Mouse (Mus musculus): ENCODE measurements around the gene Armc12. TPM values are rescaled to one million over a fixed set of nuclear protein-coding genes. Genes with fewer than 3 reads are reported as not detected.
"Not testable (repeated sequence)": the region's sequence is repeated elsewhere in the genome, so short reads cannot be mapped to it uniquely, and the experiment has no call there.

The Armc12 gene
- polyA plus RNA-seq, 1 experiment from 2014 or later = not detected

GRCm38 (mm10) chr17:28548550-28548949, 17.9 kb downstream of the Armc12 start:
- H3K9ac ChIP-seq (replicated peaks) = no peak overlapping the region
- no peak overlapping the region for H3K4me3 ChIP-seq
- no peaks in the 10 kb centered on the region for H3K27me3 ChIP-seq
- H3K4me1 ChIP-seq = 0 out of 2 replicates have a peak, but pooled peaks cover 3% of the 10 kb centered on the region
- ATAC-seq (ENCODE audit: low FRiP score, low read depth) = no peak
- no peak overlapping the region for H3K4me2 ChIP-seq (replicated peaks)
- H3K36me3 ChIP-seq = no peaks in the 10 kb centered on the region
- H3K9me3 ChIP-seq = no peaks in the 10 kb centered on the region
- 75% methylated on average over 11 of the region's 11 CpGs for WGBS
- no peak overlapping the region for H3K27ac ChIP-seq (replicated peaks)

DNA sequence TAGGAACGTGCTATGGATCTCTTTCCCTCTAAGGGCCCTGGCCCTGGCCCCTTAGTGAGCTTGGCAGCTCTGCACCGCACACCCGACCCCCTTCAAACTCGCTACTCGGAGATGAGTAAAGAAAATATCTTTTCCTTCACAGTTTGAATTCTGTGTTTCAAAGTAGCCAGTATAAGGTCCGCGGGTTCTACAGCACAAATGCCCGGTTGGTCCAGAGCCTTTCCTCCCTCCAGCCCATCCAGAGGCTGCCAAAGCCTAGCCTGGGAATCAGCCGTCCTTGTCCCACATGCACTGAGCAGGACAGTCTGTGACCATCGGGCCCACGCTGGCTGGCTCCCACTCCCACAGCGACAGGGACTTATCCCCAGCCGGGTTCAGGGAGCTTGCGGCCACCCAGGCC, 18.5 kb downstream of the Armc12 start, which contains the start of gene Clpsl2:
TSS of gene Clpsl2 (plus strand) at position 301 of the 400 bp plus-strand sequence.
- no peak within 1 kb of the TSS for H3K4me3 ChIP-seq
- H3K36me3 ChIP-seq = no peaks in the 10 kb centered on the region
- WGBS = 83% methylated on average over 14 of the region's 14 CpGs
- ATAC-seq (ENCODE audit: low FRiP score, low read depth) = no peak
- H3K9me3 ChIP-seq = no peaks in the 10 kb centered on the region
- H3K9ac ChIP-seq (replicated peaks) = no peak within 1 kb of the TSS
- H3K4me1 ChIP-seq = 0 out of 2 replicates have a peak, but pooled peaks cover 3% of the 10 kb centered on the region
- no peak within 1 kb of the TSS for H3K4me2 ChIP-seq (replicated peaks)
- H3K27ac ChIP-seq (replicated peaks) = no peak within 1 kb of the TSS
- H3K27me3 ChIP-seq = no peaks in the 10 kb centered on the region

GRCm38 (mm10) chr17:28553040-28553793, 22.6 kb downstream of the Armc12 start:
- H3K4me3 ChIP-seq = no peak overlapping the region
- ATAC-seq (ENCODE audit: low FRiP score, low read depth) = no peak
- H3K36me3 ChIP-seq = no peaks in the 10 kb centered on the region
- H3K27me3 ChIP-seq = no peaks in the 10 kb centered on the region
- peaks cover 15% of the 10 kb centered on the region for H3K4me1 ChIP-seq
- H3K27ac ChIP-seq (replicated peaks) = no peak overlapping the region
- no peak overlapping the region for H3K4me2 ChIP-seq (replicated peaks)
- 5% methylated on average over 14 of the region's 14 CpGs for WGBS
- no peak overlapping the region for H3K9ac ChIP-seq (replicated peaks)
- H3K9me3 ChIP-seq = no peaks in the 10 kb centered on the region

DNA sequence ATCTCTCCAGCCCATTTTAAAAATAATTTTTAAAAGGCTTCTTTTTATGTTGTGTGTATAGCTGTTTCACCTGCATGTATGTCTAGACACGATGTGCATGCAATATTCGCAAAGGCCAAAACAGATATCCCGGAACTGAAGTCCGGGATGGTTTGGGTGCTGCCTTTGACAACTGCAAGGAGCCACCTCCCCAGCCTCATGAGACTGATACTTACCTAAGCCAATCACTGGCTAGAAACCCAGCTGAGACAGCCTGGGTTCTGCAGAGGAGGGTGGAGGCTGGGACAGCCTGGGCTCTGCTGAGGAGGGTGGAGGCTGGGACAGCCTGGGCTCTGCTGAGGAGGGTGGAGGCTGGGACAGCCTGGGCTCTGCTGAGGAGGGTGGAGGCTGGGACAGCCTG, 23.4 kb downstream of the Armc12 start:
- H3K4me2 ChIP-seq (replicated peaks); H3K9me3 ChIP-seq; H3K4me3 ChIP-seq; H3K27ac ChIP-seq (replicated peaks); H3K36me3 ChIP-seq; H3K9ac ChIP-seq (replicated peaks); H3K27me3 ChIP-seq; ATAC-seq (ENCODE audit: low FRiP score, low read depth): not testable (repeated sequence)
- peaks cover 15% of the 10 kb centered on the region for H3K4me1 ChIP-seq
- 95% methylated on average over 4 of the region's 4 CpGs for WGBS

DNA sequence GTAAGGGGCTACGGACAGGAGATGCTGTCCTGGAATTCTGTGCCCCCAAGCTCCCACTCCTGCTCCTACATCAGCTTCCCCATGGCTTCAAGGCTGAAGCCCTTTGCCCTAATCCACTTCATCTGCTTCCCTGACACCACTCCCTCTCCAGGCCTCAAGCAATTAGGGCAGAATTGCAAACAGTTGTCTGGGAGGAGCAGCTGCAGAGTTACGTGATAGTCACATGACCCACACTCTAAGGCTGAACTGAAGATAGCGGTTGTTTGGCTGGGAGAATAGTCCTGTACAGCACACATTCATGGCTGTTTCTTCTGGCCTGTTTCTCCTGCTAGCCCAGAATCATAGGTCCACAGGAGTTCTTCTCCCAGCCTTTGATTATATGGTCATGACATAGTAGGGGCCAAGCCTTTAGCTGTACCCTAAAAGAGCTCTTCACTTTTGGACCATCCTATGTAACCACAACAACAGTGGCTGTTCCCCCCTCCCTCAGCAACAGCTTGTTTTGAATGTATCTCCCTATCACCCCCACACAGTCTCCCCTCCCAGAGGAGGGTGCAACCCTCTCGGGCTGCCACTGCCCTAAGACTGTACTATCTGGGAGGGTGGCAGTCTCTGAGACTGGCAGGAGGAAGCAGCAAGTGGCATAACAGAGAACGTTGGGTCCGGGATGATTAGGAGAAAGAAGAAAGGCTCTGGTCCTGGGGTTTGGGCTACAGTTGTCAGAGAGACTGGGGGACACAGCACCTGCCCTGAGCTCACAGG, 26.2 kb downstream of the Armc12 start:
- no peak overlapping the region for H3K27ac ChIP-seq (replicated peaks)
- 56% methylated on average over 6 of the region's 6 CpGs for WGBS

GRCm38 (mm10) chr17:28557772-28558171, 27.2 kb downstream of the Armc12 start:
- H3K4me1 ChIP-seq = peaks cover 15% of the 10 kb centered on the region
- H3K27me3 ChIP-seq = no peaks in the 10 kb centered on the region
- H3K4me2 ChIP-seq (replicated peaks) = no peak overlapping the region
- no peaks in the 10 kb centered on the region for H3K36me3 ChIP-seq
- H3K9me3 ChIP-seq = no peaks in the 10 kb centered on the region
- 80% methylated on average over 6 of the region's 6 CpGs for WGBS
- H3K9ac ChIP-seq (replicated peaks) = no peak overlapping the region
- H3K27ac ChIP-seq (replicated peaks) = no peak overlapping the region
- no peak overlapping the region for H3K4me3 ChIP-seq
- no peak for ATAC-seq (ENCODE audit: low FRiP score, low read depth)

More for the DNA sequence above, 26.2 kb downstream of the Armc12 start:
- no peak overlapping the region for H3K9ac ChIP-seq (replicated peaks)
- H3K27me3 ChIP-seq = no peaks in the 10 kb centered on the region
- ATAC-seq (ENCODE audit: low FRiP score, low read depth) = no peak
- peaks cover 15% of the 10 kb centered on the region for H3K4me1 ChIP-seq
- no peak overlapping the region for H3K4me2 ChIP-seq (replicated peaks)
- H3K36me3 ChIP-seq = no peaks in the 10 kb centered on the region
- H3K9me3 ChIP-seq = no peaks in the 10 kb centered on the region
- H3K4me3 ChIP-seq = no peak overlapping the region

GRCm38 (mm10) chr17:28560598-28560997, 30.0 kb downstream of the Armc12 start, which contains the start of gene Clps:
TSS of gene Clps (minus strand) at chr17:28560766.
- H3K9me3 ChIP-seq = no peaks in the 10 kb centered on the region
- no peak within 1 kb of the TSS for H3K27ac ChIP-seq (replicated peaks)
- no peak within 1 kb of the TSS for H3K4me2 ChIP-seq (replicated peaks)
- no peaks in the 10 kb centered on the region for H3K36me3 ChIP-seq
- WGBS = 86% methylated on average over 4 of the region's 4 CpGs
- H3K9ac ChIP-seq (replicated peaks) = no peak within 1 kb of the TSS
- no peak within 1 kb of the TSS for H3K4me3 ChIP-seq
- H3K27me3 ChIP-seq = no peaks in the 10 kb centered on the region
- H3K4me1 ChIP-seq = peaks cover 12% of the 10 kb centered on the region
- ATAC-seq (ENCODE audit: low FRiP score, low read depth) = no peak

- no peaks in the 10 kb centered on the region for H3K27me3 ChIP-seq
- 58% methylated on average over 7 of the region's 7 CpGs for WGBS
- no peak for ATAC-seq (ENCODE audit: low FRiP score, low read depth)
- H3K4me1 ChIP-seq = peaks cover 3% of the 10 kb centered on the region; the same call in 1 of the 2 replicates
- no peak overlapping the region for H3K4me2 ChIP-seq (replicated peaks)
- H3K36me3 ChIP-seq = no peaks in the 10 kb centered on the region
- no peak overlapping the region for H3K4me3 ChIP-seq
- no peaks in the 10 kb centered on the region for H3K9me3 ChIP-seq
- H3K9ac ChIP-seq (replicated peaks) = no peak overlapping the region
- no peak overlapping the region for H3K27ac ChIP-seq (replicated peaks)
These were observed 31.0 kb downstream of the Armc12 start for GRCm38 (mm10) chr17:28561613-28562012.

DNA sequence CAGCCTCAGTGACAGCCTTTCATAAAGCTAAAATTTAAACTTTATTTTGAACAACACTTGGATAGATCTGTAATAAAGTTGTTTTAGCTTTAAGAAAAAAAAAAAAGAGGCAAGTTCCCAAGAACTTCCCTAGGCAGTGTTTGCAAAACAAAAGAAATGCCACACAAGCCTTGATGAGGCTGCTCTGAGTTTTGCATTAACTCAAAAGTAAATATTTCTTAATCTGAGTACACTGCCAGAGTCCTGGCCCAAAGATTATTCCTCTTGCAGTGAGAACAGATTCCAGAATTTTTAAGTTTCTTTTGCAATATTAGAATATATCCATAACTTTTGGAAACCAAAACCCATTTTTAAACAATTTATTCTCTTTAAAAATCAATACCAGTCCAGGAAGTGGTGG, 34.6 kb downstream of the Armc12 start:
- no peaks in the 10 kb centered on the region for H3K9me3 ChIP-seq
- no peak overlapping the region for H3K9ac ChIP-seq (replicated peaks)
- no peaks in the 10 kb centered on the region for H3K4me1 ChIP-seq
- no peaks in the 10 kb centered on the region for H3K36me3 ChIP-seq
- no peak overlapping the region for H3K4me2 ChIP-seq (replicated peaks)
- no peak overlapping the region for H3K27ac ChIP-seq (replicated peaks)
- no peaks in the 10 kb centered on the region for H3K27me3 ChIP-seq
- ATAC-seq (ENCODE audit: low FRiP score, low read depth) = no peak
- H3K4me3 ChIP-seq = no peak overlapping the region

DNA sequence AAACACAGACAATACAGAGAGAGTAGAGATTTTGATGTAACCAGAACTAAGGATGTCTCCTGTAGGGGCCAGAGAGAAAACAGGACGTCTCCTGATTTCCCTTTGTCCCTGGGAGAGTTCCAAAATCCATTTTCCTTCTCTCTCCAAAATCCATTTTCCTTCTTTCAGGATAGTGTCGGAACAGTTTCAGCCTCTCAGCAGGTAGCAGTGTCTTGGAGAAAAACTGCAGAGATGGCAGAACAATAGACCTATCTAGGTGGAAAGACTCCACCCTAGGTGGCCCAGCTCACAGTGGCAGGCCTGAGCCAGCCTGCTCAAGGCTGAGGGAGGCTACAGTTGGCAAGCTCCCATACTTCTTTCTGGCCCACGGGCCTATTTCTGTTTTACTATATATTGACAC, 36.9 kb downstream of the Armc12 start:
- WGBS = 15% methylated on average over 3 of the region's 3 CpGs

DNA sequence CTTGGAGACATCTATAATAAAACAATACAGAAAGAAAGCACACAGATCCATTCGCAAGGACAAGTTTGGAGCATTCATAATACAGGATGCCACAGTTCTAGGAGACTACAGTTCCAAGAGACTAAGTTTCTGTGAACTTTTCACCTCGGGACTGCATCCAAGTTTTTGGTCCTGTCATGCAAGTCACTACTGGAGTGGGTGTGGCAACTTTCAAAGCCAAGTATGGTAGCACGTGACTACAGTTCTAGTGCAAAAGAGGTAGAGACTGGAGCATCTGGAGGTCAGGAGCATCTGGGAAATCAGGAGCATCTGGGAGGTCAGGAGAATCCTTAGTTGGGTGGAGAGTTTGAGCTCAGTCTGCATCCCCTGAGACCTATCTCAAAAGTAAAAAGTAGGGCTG, 41.3 kb downstream of the Armc12 start:
- H3K27ac ChIP-seq (replicated peaks) = no peak overlapping the region
- 83% methylated on average over 3 of the region's 3 CpGs for whole genome bisulfite sequencing
- H3K4me1 ChIP-seq = peaks cover 9% of the 10 kb centered on the region
- no peak for ATAC-seq (ENCODE audit: low FRiP score, low read depth)
- H3K4me3 ChIP-seq = no peak overlapping the region
- H3K27me3 ChIP-seq = 0 out of 2 replicates have a peak, but pooled peaks cover 14% of the 10 kb centered on the region
- H3K4me2 ChIP-seq (replicated peaks) = no peak overlapping the region
- H3K36me3 ChIP-seq = no peaks in the 10 kb centered on the region
- H3K9ac ChIP-seq (replicated peaks) = no peak overlapping the region
- H3K9me3 ChIP-seq = no peaks in the 10 kb centered on the region

More for the DNA sequence above, 36.9 kb downstream of the Armc12 start:
- H3K27ac ChIP-seq (replicated peaks) = no peak overlapping the region
- no peaks in the 10 kb centered on the region for H3K27me3 ChIP-seq
- no peaks in the 10 kb centered on the region for H3K9me3 ChIP-seq
- no peak overlapping the region for H3K4me3 ChIP-seq
- no peak overlapping the region for H3K4me2 ChIP-seq (replicated peaks)
- no peaks in the 10 kb centered on the region for H3K4me1 ChIP-seq
- no peak overlapping the region for H3K9ac ChIP-seq (replicated peaks)
- no peak for ATAC-seq (ENCODE audit: low FRiP score, low read depth)
- H3K36me3 ChIP-seq = no peaks in the 10 kb centered on the region

GRCm38 (mm10) chr17:28572521-28572920, 41.9 kb downstream of the Armc12 start:
- no peak overlapping the region for H3K4me2 ChIP-seq (replicated peaks)
- no peaks in the 10 kb centered on the region for H3K9me3 ChIP-seq
- 0 out of 2 replicates have a peak, but pooled peaks cover 14% of the 10 kb centered on the region for H3K27me3 ChIP-seq
- H3K9ac ChIP-seq (replicated peaks) = no peak overlapping the region
- H3K4me1 ChIP-seq = peaks cover 9% of the 10 kb centered on the region
- H3K36me3 ChIP-seq = no peaks in the 10 kb centered on the region
- 86% methylated on average over 7 of the region's 7 CpGs for WGBS
- ATAC-seq (ENCODE audit: low FRiP score, low read depth) = no peak
- no peak overlapping the region for H3K4me3 ChIP-seq
- H3K27ac ChIP-seq (replicated peaks) = no peak overlapping the region
